Mouse (Mus musculus) spleen, adult 2 months (tissue): ENCODE results near the gene Wfdc21. TPM values are rescaled to one million over a fixed set of nuclear protein-coding genes. Genes with fewer than 3 reads are reported as not detected.

Source experiments
- DNase-seq, 2 experiments: peaks; one replicate each; pipeline versions ENCODE4 v3.0.0 to v3.0.0-alpha.2; 2012 to 2021; ENCODE audit warnings: low spot score in 2 of 2, low read depth in 1 of 2
- H3K27ac ChIP-seq: fragments of 200-500 bp; 2 replicates; pipeline ENCODE4 v1.5.1; 2012; ENCODE audit warnings: low read length, inconsistent platforms; ENCODE audit not compliant: insufficient read depth
- H3K27me3 ChIP-seq: fragments of 200-500 bp; 2 replicates; pipeline ENCODE4 v1.6.1; 2012; ENCODE audit warnings: mild to moderate bottlenecking, moderate library complexity, low read length, inconsistent platforms; ENCODE audit not compliant: control insufficient read depth, insufficient read depth
- H3K36me3 ChIP-seq: fragments of 200-500 bp; 2 replicates; pipeline ENCODE4 v1.6.1; 2012; ENCODE audit warnings: mild to moderate bottlenecking, low read length, inconsistent platforms; ENCODE audit not compliant: control insufficient read depth, insufficient read depth
- H3K4me1 ChIP-seq: fragments of 200-500 bp; 2 replicates; pipeline ENCODE4 v1.6.1; 2011; ENCODE audit warnings: inconsistent platforms; ENCODE audit not compliant: control insufficient read depth, insufficient read depth, insufficient read length
- H3K4me3 ChIP-seq: fragments of 200-500 bp; 2 replicates; pipeline ENCODE4 v1.5.1; 2011; ENCODE audit warnings: mild to moderate bottlenecking, inconsistent platforms; ENCODE audit not compliant: insufficient read depth, insufficient read length; ENCODE audit errors: extremely low read depth
- CTCF ChIP-seq: fragments of 200-500 bp; IDR thresholded peaks from 2 replicates; pipeline ENCODE4 v1.5.1; 2011; ENCODE audit warnings: mild to moderate bottlenecking, inconsistent platforms; ENCODE audit not compliant: insufficient read depth, insufficient read length, insufficient replicate concordance; ENCODE audit errors: extremely low read depth
- POLR2A ChIP-seq: fragments of 200-500 bp; IDR thresholded peaks from 2 replicates; pipeline ENCODE4 v1.6.1; 2011; ENCODE audit warnings: low read depth, low read length, inconsistent platforms
- WGBS: fragments of 180-500 bp; shearing (Covaris S2); methylation state at CpG from one replicate; pipeline ENCODE4 v1.1.7; 2018; 5-methylcytosine and 5-hydroxymethylcytosine counted together
- polyA plus RNA-seq: library from polyadenylated mRNA; depleted of rRNA; stranded (reverse); fragments of >200 nt; gene quantifications from 2 replicates; pipeline ENCODE4 v1.2.3, GENCODE M21; 2012

Wfdc21 gene
- polyA plus RNA-seq, 1 experiment: 17.1 TPM

DNA sequence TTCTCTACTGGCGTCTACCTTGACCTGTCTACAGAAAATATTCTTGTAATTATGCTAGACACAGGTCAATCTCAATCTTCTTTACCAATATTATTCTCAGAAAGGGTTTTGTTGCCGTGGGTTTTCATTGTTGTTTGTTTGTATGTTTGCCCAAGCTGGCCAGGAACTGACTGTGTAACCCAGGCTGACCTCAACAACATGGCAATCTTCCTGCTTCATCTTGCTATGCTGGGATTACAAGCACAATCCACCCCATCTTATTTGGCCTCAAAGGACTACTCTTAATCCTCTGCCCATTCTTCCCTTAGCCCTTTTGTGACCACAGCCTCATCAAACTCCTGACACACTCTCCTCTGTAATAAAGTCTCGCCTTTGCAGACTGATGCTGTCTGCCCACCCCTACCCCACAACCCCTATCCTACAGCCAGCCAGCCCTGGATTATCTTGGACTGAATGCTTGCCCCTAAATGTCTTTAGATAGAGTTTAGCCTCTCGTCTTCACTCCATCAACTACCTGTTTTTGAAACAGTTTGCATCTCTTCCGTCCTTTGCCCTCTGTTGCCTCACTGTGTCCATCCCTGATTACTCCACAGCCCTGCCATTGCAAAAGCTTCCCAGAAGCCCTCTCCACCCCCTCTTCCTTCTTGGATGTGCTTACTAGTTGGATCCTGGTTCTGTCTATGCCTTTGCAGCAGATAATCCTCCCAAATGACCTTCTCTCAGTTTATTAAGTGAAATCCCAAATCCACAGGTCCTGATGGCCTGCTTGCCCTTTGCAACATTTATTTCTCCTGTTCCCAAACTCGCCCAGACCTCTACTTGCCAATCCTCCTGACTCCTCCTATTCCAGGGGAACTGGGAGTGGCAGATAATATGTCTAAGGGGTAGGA, 881 bp downstream of the Wfdc21 start:
- H3K27ac ChIP-seq: no peak overlapping the region
- TF ChIP-seq CTCF (no peak), POLR2A (no peak)
- no peak for DNase-seq
- peaks cover 31% of the 10 kb centered on the region for H3K4me1 ChIP-seq
- H3K27me3 ChIP-seq: no peaks in the 10 kb centered on the region
- no peak overlapping the region for H3K4me3 ChIP-seq
- 75% methylated on average over 6 of the region's 6 CpGs for WGBS
- no peaks in the 10 kb centered on the region for H3K36me3 ChIP-seq

DNA sequence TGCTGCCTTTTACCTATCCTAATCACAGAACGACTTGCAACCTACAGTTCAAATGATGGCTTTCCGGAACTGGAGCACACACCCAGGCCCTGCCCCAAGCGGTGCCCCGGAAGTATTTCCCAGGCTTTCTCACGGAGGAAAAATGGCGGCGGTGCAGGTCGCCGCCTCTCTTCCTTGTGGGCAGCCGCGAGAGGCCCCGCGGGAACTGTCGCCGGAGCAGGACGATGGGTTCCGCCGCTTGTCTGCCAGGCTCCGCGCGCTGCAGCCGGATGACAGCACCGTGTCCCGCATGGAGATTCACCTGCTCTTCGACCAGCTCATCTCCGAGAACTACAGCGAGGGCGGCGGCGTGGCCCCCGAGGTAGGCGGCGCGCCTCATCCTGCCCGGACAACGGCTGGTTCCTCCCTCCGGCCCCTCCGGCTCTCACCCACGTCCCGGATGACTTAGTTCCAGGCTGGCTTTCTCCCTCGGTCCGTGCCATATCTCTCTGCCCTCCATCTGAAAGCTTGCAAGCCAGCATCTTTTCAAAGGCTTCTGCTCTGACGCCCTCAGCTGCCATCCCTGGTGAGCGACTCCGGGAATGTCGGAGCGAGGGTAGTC, 6.9 kb downstream of the Wfdc21 start, which contains the start of gene Heatr6:
TSS of gene Heatr6 (plus strand) at position 116 of the 601 bp plus-strand sequence.
- H3K4me1 ChIP-seq: no peaks in the 10 kb centered on the region
- peaks cover 17% of the 10 kb centered on the region for H3K36me3 ChIP-seq
- H3K27me3 ChIP-seq: no peaks in the 10 kb centered on the region
- TF ChIP-seq CTCF (no peak), POLR2A (peak; percentile 12; the same call in 1 of the 2 replicates)
- under 1% methylated on average over 47 of the region's 47 CpGs for WGBS
- H3K27ac ChIP-seq: peak within 1 kb of the TSS; percentile 73
- DNase-seq: peak; percentile 83 to 84
- peak within 1 kb of the TSS; percentile 93 for H3K4me3 ChIP-seq

- H3K27ac ChIP-seq: peak overlapping the region; percentile 73; the same call in 1 of the 2 replicates
- H3K36me3 ChIP-seq: peaks cover 22% of the 10 kb centered on the region
- peak overlapping the region; percentile 93 for H3K4me3 ChIP-seq
- WGBS: 14% methylated on average over 8 of the region's 8 CpGs
- H3K27me3 ChIP-seq: no peaks in the 10 kb centered on the region
- no peak for DNase-seq
- H3K4me1 ChIP-seq: no peaks in the 10 kb centered on the region
- no peak for TF ChIP-seq CTCF
- TF ChIP-seq POLR2A: no peak
These were observed 7.5 kb downstream of the Wfdc21 start for GRCm38 (mm10) chr11:83754227-83754626.

DNA sequence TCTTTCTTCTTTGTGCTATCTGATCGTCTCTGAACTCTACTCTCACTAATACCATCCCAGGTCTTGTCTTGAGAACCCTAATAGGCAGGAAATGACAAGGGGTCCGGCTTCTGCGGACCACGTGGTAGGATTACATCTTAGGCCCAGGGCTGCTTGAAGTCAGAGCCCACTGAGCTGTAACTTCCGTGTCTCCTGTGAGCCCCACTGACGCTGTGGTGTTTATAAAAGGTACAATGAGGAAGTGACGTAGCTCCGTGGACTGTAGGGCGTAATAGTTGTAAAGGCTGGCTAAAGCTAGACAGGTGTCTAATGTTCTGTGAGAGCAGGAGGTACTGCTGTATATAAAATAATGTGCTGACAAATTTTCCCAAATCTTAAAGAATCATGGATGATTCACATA, 20.6 kb downstream of the Wfdc21 start:
- Histone ChIP-seq H3K27ac (no peak overlapping the region), H3K36me3 (peaks cover 50% of the 10 kb centered on the region), H3K4me3 (no peak overlapping the region), H3K4me1 (no peaks in the 10 kb centered on the region), H3K27me3 (no peaks in the 10 kb centered on the region)
- no peak for TF ChIP-seq POLR2A
- TF ChIP-seq CTCF: no peak
- 70% methylated on average over 9 of the region's 9 CpGs for WGBS
- peak in 1 of 2 experiments; percentile 57 for DNase-seq

- 92% methylated on average over 4 of the region's 4 CpGs for WGBS
- no peak for DNase-seq
- H3K4me3 ChIP-seq: no peak overlapping the region
- H3K27me3 ChIP-seq: no peaks in the 10 kb centered on the region
- TF ChIP-seq CTCF: no peak
- no peak for TF ChIP-seq POLR2A
- no peaks in the 10 kb centered on the region for H3K4me1 ChIP-seq
- no peak overlapping the region for H3K27ac ChIP-seq
- H3K36me3 ChIP-seq: peaks cover 54% of the 10 kb centered on the region
These were observed 22.2 kb downstream of the Wfdc21 start for GRCm38 (mm10) chr11:83768976-83769375.

GRCm38 (mm10) chr11:83771014-83771413, 24.3 kb downstream of the Wfdc21 start:
- Histone ChIP-seq H3K36me3 (peaks cover 56% of the 10 kb centered on the region), H3K4me1 (no peaks in the 10 kb centered on the region), H3K27ac (no peak overlapping the region), H3K4me3 (no peak overlapping the region), H3K27me3 (no peaks in the 10 kb centered on the region)
- no peak for TF ChIP-seq CTCF
- no peak for TF ChIP-seq POLR2A
- 94% methylated on average over 7 of the region's 7 CpGs for WGBS
- no peak for DNase-seq

DNA sequence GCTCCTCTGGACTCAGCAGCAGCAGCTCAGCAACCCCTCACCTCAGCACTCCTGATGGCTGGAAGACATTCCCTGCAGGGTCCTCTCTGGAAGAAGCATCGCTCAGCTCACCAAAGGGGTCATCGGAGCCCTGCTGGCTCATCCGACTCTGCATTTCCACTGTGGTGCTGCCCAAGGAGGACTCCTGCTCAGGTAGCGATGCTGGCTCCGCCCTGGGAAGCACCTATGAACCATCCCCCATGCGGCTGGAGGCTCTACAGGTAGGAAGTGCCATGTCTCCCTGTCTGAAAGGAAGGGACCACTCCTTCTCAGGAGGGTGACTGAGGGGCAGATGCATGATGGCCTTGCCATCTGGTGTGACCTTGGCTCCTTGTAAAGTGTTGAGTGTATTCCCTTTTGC, 25.6 kb downstream of the Wfdc21 start:
- WGBS: 93% methylated on average over 6 of the region's 6 CpGs
- no peak for TF ChIP-seq CTCF
- TF ChIP-seq POLR2A: no peak

More for the DNA sequence above, 25.6 kb downstream of the Wfdc21 start:
- Histone ChIP-seq H3K4me3 (no peak overlapping the region), H3K36me3 (peaks cover 53% of the 10 kb centered on the region), H3K27me3 (no peaks in the 10 kb centered on the region), H3K4me1 (no peaks in the 10 kb centered on the region), H3K27ac (no peak overlapping the region)
- no peak for DNase-seq
